Mouse (Mus musculus): ENCODE results near the gene Plcxd1. TPM values are rescaled to one million over a fixed set of nuclear protein-coding genes. Genes with fewer than 3 reads are reported as not detected.
A peak's percentile ranks its signal among the peaks of the same experiment; 100 is the strongest.
"Not testable (repeated sequence)": the region's sequence is repeated elsewhere in the genome, so short reads cannot be mapped to it uniquely, and the experiment has no call there.

The Plcxd1 gene
- polyA plus RNA-seq, 1 experiment from 2014 or later = 0.63 TPM

- H3K4me3 ChIP-seq = peak within 1 kb of the TSS; percentile 69
- peak; percentile 91 for ATAC-seq (ENCODE audit: insufficient number of reproducible peaks, low FRiP score)
- WGBS = under 1% methylated on average over 70 of the region's 71 CpGs
- peak within 1 kb of the TSS; percentile 75 for H3K9ac ChIP-seq
- H3K4me1 ChIP-seq (replicated peaks) = peaks cover 14% of the 10 kb centered on the region
- H3K9me3 ChIP-seq (replicated peaks) = 0 out of 2 replicates have a peak, but pooled peaks cover 3% of the 10 kb centered on the region
- no peaks in the 10 kb centered on the region for H3K27me3 ChIP-seq (replicated peaks)
- peaks cover 43% of the 10 kb centered on the region for H3K36me3 ChIP-seq
- peak within 1 kb of the TSS; percentile 96 for H3K27ac ChIP-seq (ENCODE audit: poor library complexity, severe bottlenecking)
- peak within 1 kb of the TSS; percentile 94 for H3K4me2 ChIP-seq
Measured at GRCm38 (mm10) chr5:110107581-110108304, 8.0 kb downstream of the Plcxd1 start, which contains the start of gene Gtpbp6. Gene Gtpbp6 (minus strand): TSS chr5:110108197.

DNA sequence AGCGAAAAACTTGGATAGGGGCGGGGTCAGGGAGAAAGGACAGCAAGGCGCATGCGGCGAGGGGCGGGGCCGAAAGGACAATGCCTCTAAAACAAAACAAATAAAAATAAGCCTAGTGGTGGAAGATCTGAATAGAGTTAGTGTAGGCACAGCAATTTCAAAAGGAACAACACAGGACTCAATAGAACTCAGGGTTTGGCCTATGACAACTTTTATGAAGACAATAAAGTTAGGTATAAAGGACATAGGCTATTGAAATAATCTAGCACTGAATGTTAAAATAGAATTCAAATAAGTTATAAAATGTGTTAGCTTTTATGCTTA, 8.5 kb downstream of the Plcxd1 start:
- H3K9me3 ChIP-seq (replicated peaks) = 0 out of 2 replicates have a peak, but pooled peaks cover 3% of the 10 kb centered on the region
- H3K4me3 ChIP-seq = peak overlapping the region; percentile 69
- 1% methylated on average over 7 of the region's 7 CpGs for WGBS
- no peaks in the 10 kb centered on the region for H3K27me3 ChIP-seq (replicated peaks)
- peak overlapping the region; percentile 94 for H3K4me2 ChIP-seq
- H3K27ac ChIP-seq (ENCODE audit: poor library complexity, severe bottlenecking) = peak overlapping the region; percentile 96; the same call in 1 of the 2 replicates
- no peak for ATAC-seq (ENCODE audit: insufficient number of reproducible peaks, low FRiP score)
- H3K36me3 ChIP-seq = peaks cover 43% of the 10 kb centered on the region
- peaks cover 14% of the 10 kb centered on the region for H3K4me1 ChIP-seq (replicated peaks)
- H3K9ac ChIP-seq = no peak overlapping the region

GRCm38 (mm10) chr5:110109991-110110441, 10.2 kb downstream of the Plcxd1 start, which contains the start of gene Zfp605:
Gene Zfp605 (plus strand): TSS chr5:110110092.
- Histone ChIP-seq H3K4me1 (replicated peaks) (peaks cover 14% of the 10 kb centered on the region), H3K9me3 (replicated peaks) (0 out of 2 replicates have a peak, but pooled peaks cover 3% of the 10 kb centered on the region)
- 0% methylated on average over 12 of the region's 12 CpGs for WGBS

GRCm38 (mm10) chr5:110122380-110122779, 22.6 kb downstream of the Plcxd1 start:
- H3K4me2 ChIP-seq; H3K4me1 ChIP-seq (replicated peaks); H3K27me3 ChIP-seq (replicated peaks); ATAC-seq (ENCODE audit: insufficient number of reproducible peaks, low FRiP score); H3K4me3 ChIP-seq; H3K9ac ChIP-seq; H3K27ac ChIP-seq (ENCODE audit: poor library complexity, severe bottlenecking); H3K9me3 ChIP-seq (replicated peaks): not testable (repeated sequence)
- WGBS = 75% methylated on average over 3 of the region's 3 CpGs
- peaks cover 59% of the 10 kb centered on the region for H3K36me3 ChIP-seq

More at GRCm38 (mm10) chr5:110109991-110110441, 10.2 kb downstream of the Plcxd1 start, which contains the start of gene Zfp605:
- H3K9ac ChIP-seq = peak within 1 kb of the TSS; percentile 72
- peak; percentile 51 for ATAC-seq (ENCODE audit: insufficient number of reproducible peaks, low FRiP score)
- H3K4me3 ChIP-seq = peak within 1 kb of the TSS; percentile 64
- peak within 1 kb of the TSS; percentile 91 for H3K27ac ChIP-seq (ENCODE audit: poor library complexity, severe bottlenecking)
- H3K36me3 ChIP-seq = peaks cover 35% of the 10 kb centered on the region
- peak within 1 kb of the TSS; percentile 77 for H3K4me2 ChIP-seq
- H3K27me3 ChIP-seq (replicated peaks) = no peaks in the 10 kb centered on the region

- Histone ChIP-seq H3K4me2 (peak within 1 kb of the TSS; percentile 78), H3K27me3 (replicated peaks) (no peaks in the 10 kb centered on the region), H3K9me3 (replicated peaks) (peaks cover 10% of the 10 kb centered on the region), H3K4me3 (peak within 1 kb of the TSS; percentile 64), H3K4me1 (replicated peaks) (peaks cover 6% of the 10 kb centered on the region; the same call in 1 of the 2 replicates), H3K27ac (ENCODE audit: poor library complexity, severe bottlenecking) (peak within 1 kb of the TSS; percentile 23; the same call in 1 of the 2 replicates), H3K9ac (peak within 1 kb of the TSS; percentile 84), H3K36me3 (peaks cover 27% of the 10 kb centered on the region)
- WGBS = 4% methylated on average over 46 of the region's 46 CpGs
- ATAC-seq (ENCODE audit: insufficient number of reproducible peaks, low FRiP score) = peak; percentile 100
Measured at GRCm38 (mm10) chr5:110135293-110136086, 35.7 kb downstream of the Plcxd1 start, which contains the start of gene Chfr. Gene Chfr (plus strand): TSS chr5:110135842.

- no peak; the same call in 1 of the 2 replicates for ATAC-seq (ENCODE audit: insufficient number of reproducible peaks, low FRiP score)
- Histone ChIP-seq H3K9ac (peak overlapping the region; percentile 84), H3K27ac (ENCODE audit: poor library complexity, severe bottlenecking) (peak overlapping the region; percentile 23; the same call in 1 of the 2 replicates), H3K9me3 (replicated peaks) (peaks cover 5% of the 10 kb centered on the region; the same call in 1 of the 2 replicates), H3K4me3 (peak overlapping the region; percentile 64), H3K4me1 (replicated peaks) (peaks cover 6% of the 10 kb centered on the region; the same call in 1 of the 2 replicates), H3K36me3 (peaks cover 26% of the 10 kb centered on the region), H3K4me2 (peak overlapping the region; percentile 78), H3K27me3 (replicated peaks) (no peaks in the 10 kb centered on the region)
- WGBS = 5% methylated on average over 18 of the region's 18 CpGs
Measured at GRCm38 (mm10) chr5:110136087-110136464, 36.3 kb downstream of the Plcxd1 start.

GRCm38 (mm10) chr5:110137816-110138215, 38.0 kb downstream of the Plcxd1 start:
- no peak for ATAC-seq (ENCODE audit: insufficient number of reproducible peaks, low FRiP score)
- Histone ChIP-seq H3K4me1 (replicated peaks) (peaks cover 6% of the 10 kb centered on the region; the same call in 1 of the 2 replicates), H3K36me3 (peaks cover 38% of the 10 kb centered on the region), H3K4me2 (no peak overlapping the region), H3K9ac (no peak overlapping the region), H3K27ac (ENCODE audit: poor library complexity, severe bottlenecking) (no peak overlapping the region), H3K9me3 (replicated peaks) (0 out of 2 replicates have a peak, but pooled peaks cover 5% of the 10 kb centered on the region), H3K27me3 (replicated peaks) (no peaks in the 10 kb centered on the region), H3K4me3 (no peak overlapping the region)
- 91% methylated on average over 3 of the region's 3 CpGs for WGBS

GRCm38 (mm10) chr5:110139325-110139724, 39.6 kb downstream of the Plcxd1 start:
- no peaks in the 10 kb centered on the region for H3K9me3 ChIP-seq (replicated peaks)
- H3K27ac ChIP-seq (ENCODE audit: poor library complexity, severe bottlenecking) = no peak overlapping the region
- 90% methylated on average over 3 of the region's 3 CpGs for whole genome bisulfite sequencing
- no peaks in the 10 kb centered on the region for H3K27me3 ChIP-seq (replicated peaks)
- H3K9ac ChIP-seq = no peak overlapping the region
- peaks cover 49% of the 10 kb centered on the region for H3K36me3 ChIP-seq
- no peak overlapping the region for H3K4me2 ChIP-seq
- no peak overlapping the region for H3K4me3 ChIP-seq
- peaks cover 6% of the 10 kb centered on the region; the same call in 1 of the 2 replicates for H3K4me1 ChIP-seq (replicated peaks)
- ATAC-seq (ENCODE audit: insufficient number of reproducible peaks, low FRiP score) = no peak

GRCm38 (mm10) chr5:110140424-110140823, 40.7 kb downstream of the Plcxd1 start:
- no peak overlapping the region for H3K27ac ChIP-seq (ENCODE audit: poor library complexity, severe bottlenecking)
- peaks cover 58% of the 10 kb centered on the region for H3K36me3 ChIP-seq
- H3K27me3 ChIP-seq (replicated peaks) = no peaks in the 10 kb centered on the region
- H3K4me3 ChIP-seq = no peak overlapping the region
- H3K9me3 ChIP-seq (replicated peaks) = no peaks in the 10 kb centered on the region
- H3K4me2 ChIP-seq = no peak overlapping the region
- 82% methylated on average over 7 of the region's 7 CpGs for WGBS
- no peak for ATAC-seq (ENCODE audit: insufficient number of reproducible peaks, low FRiP score)
- no peak overlapping the region for H3K9ac ChIP-seq
- H3K4me1 ChIP-seq (replicated peaks) = peaks cover 6% of the 10 kb centered on the region; the same call in 1 of the 2 replicates

DNA sequence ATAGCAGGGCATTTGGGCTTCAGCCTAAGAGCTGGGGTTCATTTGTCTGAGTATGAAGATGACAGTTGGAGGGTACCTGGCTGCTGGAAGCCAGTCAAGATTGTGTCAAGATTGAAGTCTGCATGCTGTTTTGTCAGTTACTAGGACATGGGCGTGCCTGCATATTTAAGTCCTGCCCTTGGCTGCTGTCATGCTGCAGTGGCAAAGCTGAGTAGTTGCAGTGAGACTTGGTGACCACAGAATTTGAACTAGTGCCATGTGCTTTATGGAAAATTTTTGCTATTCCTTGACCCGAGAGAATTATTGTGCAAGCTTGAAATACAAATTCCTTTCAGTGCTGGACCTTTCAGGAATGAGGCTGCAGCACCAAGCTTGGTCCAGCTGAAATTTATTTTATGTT, 42.5 kb downstream of the Plcxd1 start:
- Histone ChIP-seq H3K27me3 (replicated peaks) (no peaks in the 10 kb centered on the region), H3K4me1 (replicated peaks) (peaks cover 6% of the 10 kb centered on the region; the same call in 1 of the 2 replicates), H3K4me2 (no peak overlapping the region), H3K36me3 (peaks cover 75% of the 10 kb centered on the region), H3K9me3 (replicated peaks) (no peaks in the 10 kb centered on the region), H3K9ac (no peak overlapping the region), H3K27ac (ENCODE audit: poor library complexity, severe bottlenecking) (no peak overlapping the region), H3K4me3 (no peak overlapping the region)
- WGBS = 86% methylated on average over 2 of the region's 2 CpGs
- ATAC-seq (ENCODE audit: insufficient number of reproducible peaks, low FRiP score) = no peak
